Mouse (Mus musculus): Measurements from ENCODE around the gene Cfp. TPM values are rescaled to one million over a fixed set of nuclear protein-coding genes. Genes with fewer than 3 reads are reported as not detected.

Gene Cfp
- polyA plus RNA-seq (2014; fragmentation: Illumina TruSeq; extraction: RNeasy Lipid Tissue Mini Kit (QIAGEN cat#74804); ENCODE audit: insufficient read depth, low read depth, low replicate concordance), result 32.9 TPM

GRCm38 (mm10) chrX:20931364-20931763 lies at the start of gene Cfp:
Gene Cfp, minus strand, starts transcription at chrX:20931555.

GRCm38 (mm10) chrX:20961477-20962378 lies 30.4 kb upstream of the Cfp start, which contains the start of gene Uxt:
Gene Uxt, minus strand, starts transcription at chrX:20962017.

GRCm38 (mm10) chrX:20950191-20950880 lies 19.0 kb upstream of the Cfp start, which contains the start of gene Elk1:
Gene Elk1, minus strand, starts transcription at chrX:20950608.

GRCm38 (mm10) chrX:20920844-20921364 lies 10.5 kb downstream of the Cfp start, which contains the start of gene Syn1:
Gene Syn1, minus strand, starts transcription at chrX:20921004.

Other genes starting within 250 kb of the Cfp start
- gene Cdk16, start 243.6 kb downstream of the Cfp start, polyA plus RNA-seq (2014; fragmentation: Illumina TruSeq; extraction: RNeasy Lipid Tissue Mini Kit (QIAGEN cat#74804); ENCODE audit: insufficient read depth, low read depth, low replicate concordance), result 45.6 TPM
- 5.2 TPM for gene Usp11, start 227.6 kb downstream of the Cfp start, polyA plus RNA-seq (2014; fragmentation: Illumina TruSeq; extraction: RNeasy Lipid Tissue Mini Kit (QIAGEN cat#74804); ENCODE audit: insufficient read depth, low read depth, low replicate concordance)
- 49.2 TPM for gene Araf, start 133.7 kb downstream of the Cfp start, polyA plus RNA-seq (2014; fragmentation: Illumina TruSeq; extraction: RNeasy Lipid Tissue Mini Kit (QIAGEN cat#74804); ENCODE audit: insufficient read depth, low read depth, low replicate concordance)
- gene Timp1, start 61.4 kb downstream of the Cfp start, polyA plus RNA-seq (2014; fragmentation: Illumina TruSeq; extraction: RNeasy Lipid Tissue Mini Kit (QIAGEN cat#74804); ENCODE audit: insufficient read depth, low read depth, low replicate concordance), result 19.8 TPM
- 0.33 TPM for gene Syn1, start 10.6 kb downstream of the Cfp start, polyA plus RNA-seq (2014; fragmentation: Illumina TruSeq; extraction: RNeasy Lipid Tissue Mini Kit (QIAGEN cat#74804); ENCODE audit: insufficient read depth, low read depth, low replicate concordance)
- gene Elk1, start 19.1 kb upstream of the Cfp start, polyA plus RNA-seq (2014; fragmentation: Illumina TruSeq; extraction: RNeasy Lipid Tissue Mini Kit (QIAGEN cat#74804); ENCODE audit: insufficient read depth, low read depth, low replicate concordance), result 3.6 TPM
- gene Uxt, start 30.5 kb upstream of the Cfp start, polyA plus RNA-seq (2014; fragmentation: Illumina TruSeq; extraction: RNeasy Lipid Tissue Mini Kit (QIAGEN cat#74804); ENCODE audit: insufficient read depth, low read depth, low replicate concordance), result 43.8 TPM
- gene Zfp182, start 130.8 kb upstream of the Cfp start, polyA plus RNA-seq (2014; fragmentation: Illumina TruSeq; extraction: RNeasy Lipid Tissue Mini Kit (QIAGEN cat#74804); ENCODE audit: insufficient read depth, low read depth, low replicate concordance), result 2.5 TPM
- not detected for gene Spaca5, start 136.9 kb upstream of the Cfp start, polyA plus RNA-seq (2014; fragmentation: Illumina TruSeq; extraction: RNeasy Lipid Tissue Mini Kit (QIAGEN cat#74804); ENCODE audit: insufficient read depth, low read depth, low replicate concordance)
- gene Zfp300, start 158.0 kb upstream of the Cfp start, polyA plus RNA-seq (2014; fragmentation: Illumina TruSeq; extraction: RNeasy Lipid Tissue Mini Kit (QIAGEN cat#74804); ENCODE audit: insufficient read depth, low read depth, low replicate concordance), result 0.39 TPM
- not detected for gene Ssxa1, start 184.3 kb upstream of the Cfp start, polyA plus RNA-seq (2014; fragmentation: Illumina TruSeq; extraction: RNeasy Lipid Tissue Mini Kit (QIAGEN cat#74804); ENCODE audit: insufficient read depth, low read depth, low replicate concordance)
- not detected for gene Gm21876, start 244.1 kb upstream of the Cfp start, polyA plus RNA-seq (2014; fragmentation: Illumina TruSeq; extraction: RNeasy Lipid Tissue Mini Kit (QIAGEN cat#74804); ENCODE audit: insufficient read depth, low read depth, low replicate concordance)